Mouse (Mus musculus): Measurements from ENCODE around the gene Tctex1d4.

Tctex1d4 gene

GRCm38 (mm10) chr4:117138295-117139216 is 12.0 kb downstream of the Tctex1d4 start:
- DNase-seq (ENCODE audit: low spot score in 2 of 2): no peak

DNA sequence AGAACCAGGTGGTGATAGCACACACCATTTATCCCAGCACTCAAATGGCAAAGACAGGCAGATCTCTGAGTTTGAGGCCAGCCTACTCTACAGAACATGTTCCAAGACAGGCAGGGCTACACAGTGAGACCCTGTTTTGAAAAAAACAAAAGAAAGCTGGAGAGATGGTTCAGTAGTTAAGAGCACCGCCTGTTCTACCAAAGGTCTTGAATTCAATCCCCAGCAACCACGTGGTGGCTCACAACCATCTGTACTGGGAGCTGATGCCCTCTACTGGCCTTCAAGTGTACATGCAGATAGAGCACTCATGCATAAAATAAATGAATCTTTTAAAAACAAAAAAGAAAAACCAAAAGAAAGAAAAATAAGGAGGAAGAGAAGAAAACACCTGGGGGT is 12.6 kb downstream of the Tctex1d4 start:
- no peak for DNase-seq (ENCODE audit: low spot score in 2 of 2)

GRCm38 (mm10) chr4:117140613-117141012 is 14.0 kb downstream of the Tctex1d4 start:
- no peak for DNase-seq (ENCODE audit: low spot score in 2 of 2)

DNA sequence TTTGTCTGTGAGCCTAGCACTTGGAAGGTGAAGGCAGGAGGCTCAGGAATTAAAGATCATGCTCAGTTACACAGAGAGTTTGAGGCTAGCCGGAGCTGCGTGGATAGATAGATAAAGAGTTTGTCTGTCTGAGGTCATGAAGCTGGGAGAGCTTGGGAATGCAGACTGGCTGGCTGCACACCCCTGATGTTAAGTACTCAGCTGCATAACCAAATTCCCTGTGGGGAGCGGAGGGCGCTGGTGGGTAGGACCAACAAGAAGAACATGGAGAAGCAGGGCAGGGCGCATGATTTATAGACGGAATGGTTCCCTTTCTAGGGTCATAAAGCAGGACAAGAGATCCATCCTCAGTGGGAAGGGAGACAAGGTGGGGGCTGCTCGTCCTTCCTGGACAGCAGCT is 16.4 kb downstream of the Tctex1d4 start:
- no peak for DNase-seq (ENCODE audit: low spot score in 2 of 2)

DNA sequence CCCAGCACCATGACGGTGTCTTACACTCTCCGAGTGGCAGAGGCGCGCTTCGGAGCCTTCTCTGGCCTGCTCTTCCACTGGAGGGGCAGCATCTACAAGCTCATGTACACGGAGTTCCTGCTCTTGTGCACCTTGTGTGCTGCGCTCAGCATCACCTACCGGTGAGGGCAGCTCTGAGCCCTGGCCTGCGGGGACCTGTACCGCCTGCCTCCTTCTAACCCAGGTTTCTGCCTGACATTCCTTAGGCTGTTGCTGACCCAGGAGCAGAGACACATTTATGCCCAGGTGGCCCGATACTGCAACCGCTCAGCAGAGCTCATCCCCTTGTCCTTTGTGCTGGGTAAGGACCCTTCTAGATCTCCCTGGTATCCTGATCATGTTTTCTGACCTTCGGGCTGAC is 18.7 kb downstream of the Tctex1d4 start:
- peak in 1 of 2 experiments; percentile 21 for DNase-seq (ENCODE audit: low spot score in 2 of 2)

DNA sequence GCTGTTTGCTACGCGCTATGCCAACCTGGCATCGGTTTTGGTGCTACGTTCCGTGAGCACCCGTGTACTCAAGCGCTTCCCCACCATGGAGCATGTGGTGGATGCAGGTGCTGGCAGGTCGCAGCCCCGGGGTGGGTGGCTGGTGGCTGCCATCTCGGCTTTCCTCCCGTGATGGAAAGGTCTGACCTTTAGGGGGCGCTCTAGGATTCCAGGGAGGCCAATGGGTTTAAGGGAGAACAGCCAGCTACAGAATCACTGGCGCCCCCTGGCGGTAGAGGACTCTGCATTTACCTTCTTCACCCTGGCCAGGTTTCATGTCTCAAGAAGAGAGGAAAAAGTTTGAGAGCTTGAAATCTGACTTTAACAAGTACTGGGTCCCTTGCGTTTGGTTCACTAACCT is 19.6 kb downstream of the Tctex1d4 start:
- peak; percentile 58 to 79 for DNase-seq (ENCODE audit: low spot score in 2 of 2)

DNA sequence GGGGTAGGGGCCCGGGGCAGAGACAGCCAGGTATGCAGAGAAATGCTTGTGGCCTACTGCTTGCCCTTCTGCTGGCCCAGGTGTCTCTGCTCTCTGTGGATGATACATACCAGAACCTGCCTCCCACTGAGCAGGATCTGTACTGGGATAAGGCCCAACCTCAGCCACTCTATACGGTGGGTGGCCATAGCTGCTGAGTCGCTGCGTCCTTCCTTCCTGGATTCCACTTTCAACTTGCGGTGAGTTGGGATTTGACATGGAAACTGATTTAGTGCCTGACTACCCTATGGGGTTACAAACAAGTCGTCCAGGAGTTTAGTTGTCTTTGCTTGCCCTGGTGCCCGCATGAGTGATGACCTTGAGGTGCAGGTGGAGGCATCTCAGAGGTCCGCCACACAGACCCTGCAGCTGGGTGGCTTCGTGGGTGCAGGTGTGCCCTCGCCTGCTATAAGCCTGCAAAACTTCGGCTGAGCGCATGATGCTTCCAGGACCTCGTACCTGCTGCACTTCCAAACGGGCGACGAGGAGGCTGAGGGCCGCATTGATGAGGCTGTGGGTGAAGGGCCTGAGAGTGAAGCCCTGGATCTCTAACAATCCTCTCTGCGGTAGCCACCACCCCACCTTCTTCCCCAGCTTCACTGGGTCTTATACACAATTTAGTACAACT is 21.6 kb downstream of the Tctex1d4 start:
- DNase-seq (ENCODE audit: low spot score in 2 of 2): peak in 1 of 2 experiments; percentile 35

DNA sequence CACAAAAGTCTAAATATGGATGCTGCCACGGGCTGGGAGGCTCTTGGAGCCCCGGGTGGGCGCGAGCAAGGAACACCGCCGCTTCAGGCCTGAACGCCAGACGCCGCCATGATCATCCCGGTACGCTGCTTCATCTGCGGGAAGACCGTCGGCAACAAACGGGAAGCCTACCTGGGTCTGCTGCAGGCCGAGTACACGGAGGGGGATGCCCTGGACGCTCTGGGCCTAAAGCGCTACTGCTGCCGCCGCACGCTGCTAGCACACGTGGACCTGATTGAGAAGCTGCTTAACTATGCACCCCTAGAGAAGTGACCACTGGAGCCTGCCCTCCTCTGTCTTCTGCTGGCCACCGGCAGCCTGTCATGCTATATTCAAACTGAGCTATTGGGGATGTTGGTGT is 22.2 kb downstream of the Tctex1d4 start:
- DNase-seq (ENCODE audit: low spot score in 2 of 2): peak in 1 of 2 experiments; percentile 30

DNA sequence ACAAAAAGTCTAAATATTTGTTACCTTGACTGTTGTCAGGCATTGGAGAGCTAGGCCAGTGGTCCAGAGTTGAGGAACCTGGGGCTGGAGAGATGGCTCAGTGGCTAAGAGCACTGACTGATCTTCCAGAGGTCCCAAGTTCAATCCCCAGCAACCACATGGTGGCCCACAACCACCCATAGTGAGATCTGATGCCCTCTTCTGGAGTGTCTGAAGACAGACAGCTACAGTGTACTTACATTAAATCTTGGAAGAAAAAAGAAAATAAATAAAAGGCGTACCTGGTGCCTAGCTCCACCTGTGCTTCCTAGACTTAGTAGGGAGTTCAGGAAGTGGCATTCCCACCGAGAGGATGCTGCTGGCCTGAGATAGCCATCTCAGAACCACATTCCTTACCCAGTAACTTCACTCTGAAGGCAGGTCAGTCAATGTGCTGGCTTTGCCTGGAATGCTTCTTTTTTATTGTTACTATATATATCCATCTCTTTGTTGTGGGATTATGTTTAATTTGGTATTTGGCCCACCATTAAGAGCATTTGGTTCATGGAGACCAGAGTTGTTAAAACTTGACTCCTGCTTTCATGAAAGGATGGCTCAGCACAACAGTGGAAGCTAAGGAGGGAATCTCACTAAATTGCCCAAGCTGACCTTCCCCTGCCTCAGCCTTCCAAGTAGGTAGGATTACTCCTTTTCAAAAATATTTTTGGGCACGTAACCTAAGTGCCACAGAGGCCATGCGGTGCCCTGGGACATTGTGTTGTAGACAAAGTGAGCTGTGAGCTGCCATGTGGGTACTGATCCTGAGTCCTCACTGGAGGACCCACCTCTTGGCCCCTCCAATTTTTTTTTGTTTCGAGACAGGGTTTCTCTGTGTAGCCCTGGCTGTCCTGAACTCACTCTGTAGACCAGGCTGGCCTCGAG is 23.0 kb downstream of the Tctex1d4 start:
- peak in 1 of 2 experiments; percentile 23 for DNase-seq (ENCODE audit: low spot score in 2 of 2)

DNA sequence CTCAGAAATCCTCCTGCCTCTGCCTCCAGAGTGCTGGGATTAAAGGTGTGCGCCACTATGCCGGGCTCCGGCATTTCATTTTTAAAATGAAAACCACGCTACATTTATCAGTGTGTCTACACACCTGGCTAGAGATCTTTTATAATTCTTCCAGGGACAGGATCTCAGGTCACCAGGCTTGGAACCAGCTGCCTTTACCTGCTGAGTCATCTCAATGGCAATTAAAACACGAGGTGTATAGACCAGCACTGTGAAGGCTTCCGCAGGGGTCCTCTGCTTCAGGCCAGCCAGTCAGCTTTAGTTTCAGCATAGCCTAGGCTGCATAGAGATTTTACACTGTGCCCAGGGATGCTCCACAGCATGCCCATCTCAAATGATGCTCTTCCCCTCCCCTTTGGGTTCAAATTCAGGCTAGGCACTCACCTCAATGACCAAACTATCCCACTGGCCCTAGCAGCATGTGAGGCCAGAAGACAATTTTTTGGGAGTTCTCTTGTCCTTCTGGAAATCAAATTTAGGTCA is 23.7 kb downstream of the Tctex1d4 start:
- no peak for DNase-seq (ENCODE audit: low spot score in 2 of 2)

- DNase-seq (ENCODE audit: low spot score in 2 of 2): no peak
Observed at GRCm38 (mm10) chr4:117151416-117151815, 24.8 kb downstream of the Tctex1d4 start.

- DNase-seq (ENCODE audit: low spot score in 2 of 2): peak in 1 of 2 experiments; percentile 24
Observed at GRCm38 (mm10) chr4:117152714-117153113, 26.1 kb downstream of the Tctex1d4 start.

DNA sequence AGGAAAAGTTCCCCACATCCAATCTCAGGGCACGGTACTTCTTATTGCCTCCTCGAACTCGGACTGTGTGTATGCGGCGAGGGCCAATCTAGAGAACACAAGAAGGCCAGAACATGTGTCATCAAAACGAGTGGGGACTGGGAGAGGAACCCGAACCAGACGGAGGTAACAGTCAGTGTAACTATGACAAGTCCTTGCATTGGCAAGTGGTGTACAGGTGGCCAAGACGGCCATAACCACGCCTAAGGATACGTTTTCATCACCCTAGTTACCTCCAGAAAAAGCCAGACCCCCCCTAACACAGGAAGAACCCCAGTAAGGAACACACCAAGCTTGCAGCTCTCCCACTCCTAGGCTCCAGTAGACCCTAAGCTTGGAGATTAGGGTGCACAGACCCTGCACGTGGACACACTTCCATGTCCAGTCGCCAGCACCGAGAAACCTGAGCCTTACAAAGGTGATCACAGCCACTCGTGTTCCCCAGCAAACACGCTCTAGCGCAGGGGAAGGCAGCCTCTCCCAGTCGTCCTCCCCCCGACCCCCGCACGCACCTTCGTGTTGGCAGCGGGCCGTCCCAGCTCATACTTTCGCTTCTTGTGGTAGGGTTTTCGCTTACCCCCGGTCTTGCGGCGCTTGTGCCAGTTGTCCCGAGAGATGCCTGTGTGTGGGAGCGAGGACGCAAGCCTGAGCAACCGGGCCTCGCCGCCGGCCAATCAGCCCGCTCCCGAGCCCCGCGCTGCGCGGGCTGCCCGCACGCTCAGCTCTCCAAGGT is 28.6 kb downstream of the Tctex1d4 start:
- DNase-seq (ENCODE audit: low spot score in 2 of 2): peak in 1 of 2 experiments; percentile 33

DNA sequence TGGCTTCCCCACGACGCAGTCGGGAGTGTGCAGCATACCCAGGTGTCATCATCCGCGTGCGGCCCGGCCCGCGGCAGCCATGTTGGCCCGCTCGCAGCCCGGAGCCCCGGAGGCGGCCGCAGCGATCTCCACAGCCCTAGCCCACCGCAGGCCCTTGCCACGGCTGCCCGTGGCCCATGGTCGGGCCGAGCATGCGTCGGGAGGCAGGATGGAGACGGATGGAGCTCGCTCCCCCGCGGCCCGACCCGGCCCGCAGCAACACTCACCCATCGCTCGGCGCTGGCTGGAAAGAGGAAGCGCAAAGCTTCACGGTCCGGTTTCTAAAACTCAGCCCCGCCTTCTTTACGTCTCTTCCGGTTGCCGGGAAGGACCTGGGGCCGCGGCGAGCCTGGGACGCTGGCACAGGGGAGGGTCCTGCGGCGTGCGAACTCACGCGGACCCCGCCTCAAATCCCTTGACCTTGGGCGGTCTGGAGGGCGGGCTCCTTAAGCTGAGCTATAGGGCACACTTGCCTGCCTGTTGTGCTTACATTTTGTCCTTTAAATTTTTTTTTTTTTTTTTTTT is 29.3 kb downstream of the Tctex1d4 start, which contains the start of gene Rps8:
Gene Rps8 (minus strand): TSS at position 452 of the 564 bp plus-strand sequence.
- peak; percentile 92 for DNase-seq (ENCODE audit: low spot score in 2 of 2)

GRCm38 (mm10) chr4:117156372-117156771 is 29.8 kb downstream of the Tctex1d4 start:
- DNase-seq (ENCODE audit: low spot score in 2 of 2): no peak

DNA sequence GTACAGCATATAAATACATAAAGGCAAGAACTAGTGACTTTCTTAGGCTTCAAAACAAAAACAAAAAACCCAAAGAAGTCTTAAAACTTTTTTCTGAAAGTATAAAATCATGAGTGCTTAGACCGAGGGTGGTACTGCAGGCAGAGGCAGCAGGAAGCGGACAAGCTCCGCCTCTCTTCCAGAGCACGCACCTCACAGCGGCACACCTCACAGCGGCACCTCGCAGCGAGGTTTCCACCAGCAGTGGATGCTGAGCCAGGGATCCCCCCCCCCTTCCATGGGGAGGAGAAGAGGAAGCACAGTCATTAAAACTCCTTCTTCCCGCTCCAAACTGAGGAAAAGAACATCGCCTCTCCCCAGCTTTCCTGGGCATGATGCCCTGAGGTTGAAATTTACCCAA is 33.1 kb downstream of the Tctex1d4 start:
- no peak for DNase-seq (ENCODE audit: low spot score in 2 of 2)

DNA sequence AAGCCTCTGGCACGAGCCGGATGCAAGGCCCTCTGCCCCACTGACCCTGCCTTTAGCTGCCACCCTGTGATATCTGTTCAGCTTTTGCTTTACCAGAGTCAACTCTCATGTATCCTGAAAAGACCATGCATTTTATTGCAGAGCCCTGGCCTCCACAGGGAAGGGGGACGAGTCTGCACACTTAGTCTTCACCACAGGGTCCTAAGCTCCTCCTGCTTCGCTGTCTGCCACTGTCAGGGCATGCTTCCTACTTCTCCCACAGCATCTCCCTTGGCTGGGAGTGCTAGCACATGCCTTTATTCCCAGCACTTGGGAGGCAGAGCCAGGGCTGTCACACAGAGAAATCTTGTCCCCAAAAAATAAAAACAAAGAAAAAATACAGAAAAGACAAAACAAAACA is 34.6 kb downstream of the Tctex1d4 start:
- DNase-seq (ENCODE audit: low spot score in 2 of 2): no peak

- DNase-seq (ENCODE audit: low spot score in 2 of 2): no peak
Observed at GRCm38 (mm10) chr4:117169936-117170335, 43.3 kb downstream of the Tctex1d4 start.
